Mouse (Mus musculus) midbrain, embryonic 13.5 days (tissue): ENCODE data around the gene Sycp2l. TPM values are rescaled to one million over a fixed set of nuclear protein-coding genes. Genes with fewer than 3 reads are reported as not detected.
"Not testable (repeated sequence)": the region's sequence is repeated elsewhere in the genome, so short reads cannot be mapped to it uniquely, and the experiment has no call there.

Experiments used
- ATAC-seq: fragments of 200-750 bp; cut with Nextera tagmentation; 2 replicates; pipeline ENCODE4 v1.8.0; 2017; ENCODE audit warnings: mild to moderate bottlenecking, moderate TSS enrichment, moderate library complexity
- H3K27ac ChIP-seq: fragments of 300-500 bp; sonication (generic); 2 replicates; pipeline ENCODE4 v1.5.1; 2015; ENCODE audit warnings: inconsistent platforms, mild to moderate bottlenecking, moderate library complexity
- H3K27me3 ChIP-seq: fragments of 300-500 bp; sonication (generic); 2 replicates; pipeline ENCODE4 v1.6.1; 2015; ENCODE audit warnings: mild to moderate bottlenecking, inconsistent platforms
- H3K36me3 ChIP-seq: fragments of 300-500 bp; sonication (generic); 2 replicates; pipeline ENCODE4 v1.6.1; 2015; ENCODE audit warnings: mild to moderate bottlenecking, inconsistent platforms
- H3K4me1 ChIP-seq: fragments of 300-500 bp; sonication (generic); replicated peaks from 2 replicates; pipeline ENCODE4 v1.6.1; 2015; ENCODE audit warnings: inconsistent platforms
- H3K4me2 ChIP-seq: fragments of 300-500 bp; sonication (generic); replicated peaks from 2 replicates; pipeline ENCODE4 v1.6.1; 2015; ENCODE audit warnings: moderate library complexity, mild to moderate bottlenecking, inconsistent platforms
- H3K4me3 ChIP-seq: fragments of 300-500 bp; sonication (generic); replicated peaks from 2 replicates; pipeline ENCODE4 v1.5.1; 2015; ENCODE audit warnings: mild to moderate bottlenecking, inconsistent platforms
- H3K9ac ChIP-seq: fragments of 300-500 bp; sonication (generic); replicated peaks from 2 replicates; pipeline ENCODE4 v1.6.1; 2015; ENCODE audit warnings: mild to moderate bottlenecking, inconsistent platforms
- H3K9me3 ChIP-seq: fragments of 300-500 bp; sonication (generic); 2 replicates; pipeline ENCODE4 v1.6.1; 2016; ENCODE audit warnings: mild to moderate bottlenecking, inconsistent platforms
- WGBS: fragments of 180-500 bp; shearing (Covaris S2); methylation state at CpG from one replicate; pipeline ENCODE4 v1.1.7; 2015; 5-methylcytosine and 5-hydroxymethylcytosine counted together
- polyA plus RNA-seq: library from polyadenylated mRNA; unstranded; fragments of >200 nt; fragmentation: Nextera tagmentation; extraction: Ambion mirVana; gene quantifications from 2 replicates; pipeline ENCODE4 v1.2.1, GENCODE M21; 2015

The Sycp2l gene
- polyA plus RNA-seq, 1 experiment from 2014 or later = not detected

- H3K4me3 ChIP-seq = no peak overlapping the region
- H3K9ac ChIP-seq = no peak overlapping the region
- H3K9me3 ChIP-seq = no peaks in the 10 kb centered on the region
- 6% methylated on average over 6 of the region's 6 CpGs for WGBS
- ATAC-seq = no peak
- no peaks in the 10 kb centered on the region for H3K4me1 ChIP-seq
- no peak overlapping the region for H3K27ac ChIP-seq
- no peaks in the 10 kb centered on the region for H3K27me3 ChIP-seq
- H3K36me3 ChIP-seq = no peaks in the 10 kb centered on the region
- H3K4me2 ChIP-seq = no peak overlapping the region
These were observed 20.8 kb downstream of the Sycp2l start for GRCm38 (mm10) chr13:41134901-41135300.

GRCm38 (mm10) chr13:41145433-41145970 lies 31.4 kb downstream of the Sycp2l start:
- Histone ChIP-seq H3K4me2 (no peak overlapping the region), H3K27ac (no peak overlapping the region), H3K9me3 (no peaks in the 10 kb centered on the region), H3K4me1 (no peaks in the 10 kb centered on the region), H3K36me3 (no peaks in the 10 kb centered on the region), H3K4me3 (no peak overlapping the region), H3K9ac (no peak overlapping the region), H3K27me3 (no peaks in the 10 kb centered on the region)
- no peak for ATAC-seq
- WGBS = 63% methylated on average over 6 of the region's 6 CpGs

GRCm38 (mm10) chr13:41146271-41146670 lies 32.2 kb downstream of the Sycp2l start:
- Histone ChIP-seq H3K27me3 (no peaks in the 10 kb centered on the region), H3K9ac (no peak overlapping the region), H3K36me3 (no peaks in the 10 kb centered on the region), H3K4me1 (no peaks in the 10 kb centered on the region), H3K9me3 (no peaks in the 10 kb centered on the region), H3K4me3 (no peak overlapping the region), H3K27ac (no peak overlapping the region), H3K4me2 (no peak overlapping the region)
- WGBS = 84% methylated on average over 10 of the region's 10 CpGs
- no peak for ATAC-seq

GRCm38 (mm10) chr13:41153146-41153545 lies 39.0 kb downstream of the Sycp2l start:
- H3K9me3 ChIP-seq = no peaks in the 10 kb centered on the region

GRCm38 (mm10) chr13:41158426-41158825 lies 44.3 kb downstream of the Sycp2l start:
- WGBS = 64% methylated on average over 5 of the region's 5 CpGs
- Histone ChIP-seq H3K4me1 (no peaks in the 10 kb centered on the region), H3K4me3 (no peak overlapping the region), H3K36me3 (no peaks in the 10 kb centered on the region), H3K27me3 (no peaks in the 10 kb centered on the region), H3K9me3 (no peaks in the 10 kb centered on the region), H3K27ac (no peak overlapping the region), H3K9ac (no peak overlapping the region), H3K4me2 (no peak overlapping the region)
- no peak for ATAC-seq

More at GRCm38 (mm10) chr13:41153146-41153545, 39.0 kb downstream of the Sycp2l start:
- Histone ChIP-seq H3K4me2 (no peak overlapping the region), H3K9ac (no peak overlapping the region), H3K36me3 (no peaks in the 10 kb centered on the region), H3K27me3 (no peaks in the 10 kb centered on the region), H3K4me3 (no peak overlapping the region), H3K27ac (no peak overlapping the region), H3K4me1 (no peaks in the 10 kb centered on the region)
- no peak for ATAC-seq
- 88% methylated on average over 11 of the region's 11 CpGs for WGBS

GRCm38 (mm10) chr13:41187886-41188285 lies 73.8 kb downstream of the Sycp2l start:
- no peak overlapping the region for H3K27ac ChIP-seq
- 67% methylated on average over 6 of the region's 6 CpGs for WGBS
- peaks cover 91% of the 10 kb centered on the region for H3K36me3 ChIP-seq
- H3K9me3 ChIP-seq = no peaks in the 10 kb centered on the region
- H3K4me1 ChIP-seq = no peaks in the 10 kb centered on the region
- no peak overlapping the region for H3K4me2 ChIP-seq
- H3K9ac ChIP-seq = no peak overlapping the region
- no peaks in the 10 kb centered on the region for H3K27me3 ChIP-seq
- H3K4me3 ChIP-seq = no peak overlapping the region
- ATAC-seq = no peak

GRCm38 (mm10) chr13:41195640-41196333 lies 81.7 kb downstream of the Sycp2l start:
- 71% methylated on average over 3 of the region's 3 CpGs for WGBS
- H3K36me3 ChIP-seq = peaks cover 34% of the 10 kb centered on the region
- no peaks in the 10 kb centered on the region for H3K9me3 ChIP-seq
- no peak for ATAC-seq
- H3K4me1 ChIP-seq = no peaks in the 10 kb centered on the region
- no peak overlapping the region for H3K9ac ChIP-seq
- no peak overlapping the region for H3K4me2 ChIP-seq
- no peaks in the 10 kb centered on the region for H3K27me3 ChIP-seq
- no peak overlapping the region for H3K27ac ChIP-seq
- H3K4me3 ChIP-seq = no peak overlapping the region

GRCm38 (mm10) chr13:41200861-41201260 lies 86.8 kb downstream of the Sycp2l start:
- no peak for ATAC-seq
- Histone ChIP-seq H3K36me3 (peaks cover 9% of the 10 kb centered on the region), H3K9ac (no peak overlapping the region), H3K9me3 (no peaks in the 10 kb centered on the region), H3K4me2 (no peak overlapping the region), H3K27me3 (no peaks in the 10 kb centered on the region), H3K4me1 (peaks cover 18% of the 10 kb centered on the region), H3K4me3 (no peak overlapping the region), H3K27ac (no peak overlapping the region)
- whole genome bisulfite sequencing = 84% methylated on average over 2 of the region's 2 CpGs

- Histone ChIP-seq H3K4me2 (no peak overlapping the region), H3K27me3 (no peaks in the 10 kb centered on the region), H3K4me3 (no peak overlapping the region), H3K4me1 (peaks cover 24% of the 10 kb centered on the region), H3K9me3 (no peaks in the 10 kb centered on the region), H3K36me3 (no peaks in the 10 kb centered on the region), H3K27ac (no peak overlapping the region), H3K9ac (no peak overlapping the region)
- no peak for ATAC-seq
- 56% methylated on average over 7 of the region's 7 CpGs for WGBS
These were observed 89.2 kb downstream of the Sycp2l start for GRCm38 (mm10) chr13:41203289-41203688.

- H3K4me2 ChIP-seq = no peak overlapping the region
- H3K36me3 ChIP-seq = no peaks in the 10 kb centered on the region
- 68% methylated on average over 9 of the region's 9 CpGs for WGBS
- no peak overlapping the region for H3K9ac ChIP-seq
- no peak for ATAC-seq
- peaks cover 24% of the 10 kb centered on the region for H3K4me1 ChIP-seq
- H3K27me3 ChIP-seq = no peaks in the 10 kb centered on the region
- H3K4me3 ChIP-seq = no peak overlapping the region
- H3K27ac ChIP-seq = no peak overlapping the region
- no peaks in the 10 kb centered on the region for H3K9me3 ChIP-seq
These were observed 89.6 kb downstream of the Sycp2l start for GRCm38 (mm10) chr13:41203691-41204090.

GRCm38 (mm10) chr13:41205568-41205967 lies 91.5 kb downstream of the Sycp2l start:
- H3K27me3 ChIP-seq, H3K4me2 ChIP-seq, H3K9ac ChIP-seq, H3K36me3 ChIP-seq, H3K27ac ChIP-seq, H3K9me3 ChIP-seq, H3K4me3 ChIP-seq, ATAC-seq: not testable (repeated sequence)
- H3K4me1 ChIP-seq = peaks cover 27% of the 10 kb centered on the region

- Histone ChIP-seq H3K9me3 (no peaks in the 10 kb centered on the region), H3K4me1 (peaks cover 24% of the 10 kb centered on the region), H3K4me3 (no peak overlapping the region), H3K36me3 (no peaks in the 10 kb centered on the region), H3K4me2 (no peak overlapping the region), H3K9ac (no peak overlapping the region), H3K27ac (no peak overlapping the region), H3K27me3 (no peaks in the 10 kb centered on the region)
- ATAC-seq = no peak
- 81% methylated on average over 5 of the region's 5 CpGs for WGBS
These were observed 92.1 kb downstream of the Sycp2l start for GRCm38 (mm10) chr13:41206241-41206640.

GRCm38 (mm10) chr13:41211276-41211675 lies 97.2 kb downstream of the Sycp2l start:
- H3K4me3 ChIP-seq = no peak overlapping the region
- H3K4me2 ChIP-seq = no peak overlapping the region
- no peak overlapping the region for H3K27ac ChIP-seq
- no peaks in the 10 kb centered on the region for H3K9me3 ChIP-seq
- H3K27me3 ChIP-seq = no peaks in the 10 kb centered on the region
- no peak overlapping the region for H3K9ac ChIP-seq
- H3K4me1 ChIP-seq = peaks cover 25% of the 10 kb centered on the region; the same call in 1 of the 2 replicates
- H3K36me3 ChIP-seq = no peaks in the 10 kb centered on the region
- no peak for ATAC-seq
- WGBS = 83% methylated on average over 4 of the region's 4 CpGs
